Mouse (Mus musculus) adrenal gland, postnatal 25 days (tissue): ENCODE results near the gene Daam1. TPM values are rescaled to one million over a fixed set of nuclear protein-coding genes. Genes with fewer than 3 reads are reported as not detected.
A peak's percentile ranks its signal among the peaks of the same experiment; 100 is the strongest.

Source experiments
- DNase-seq: peaks from one replicate; pipeline ENCODE4 v3.0.0; 2021; ENCODE audit warnings: mixed read lengths
- total RNA-seq: library from RNA; stranded (reverse); gene quantifications from 2 replicates; pipeline ENCODE4 v1.2.3, GENCODE M21; 2021

The Daam1 gene
- total RNA-seq, 1 experiment from 2014 or later = 20.4 TPM

DNA sequence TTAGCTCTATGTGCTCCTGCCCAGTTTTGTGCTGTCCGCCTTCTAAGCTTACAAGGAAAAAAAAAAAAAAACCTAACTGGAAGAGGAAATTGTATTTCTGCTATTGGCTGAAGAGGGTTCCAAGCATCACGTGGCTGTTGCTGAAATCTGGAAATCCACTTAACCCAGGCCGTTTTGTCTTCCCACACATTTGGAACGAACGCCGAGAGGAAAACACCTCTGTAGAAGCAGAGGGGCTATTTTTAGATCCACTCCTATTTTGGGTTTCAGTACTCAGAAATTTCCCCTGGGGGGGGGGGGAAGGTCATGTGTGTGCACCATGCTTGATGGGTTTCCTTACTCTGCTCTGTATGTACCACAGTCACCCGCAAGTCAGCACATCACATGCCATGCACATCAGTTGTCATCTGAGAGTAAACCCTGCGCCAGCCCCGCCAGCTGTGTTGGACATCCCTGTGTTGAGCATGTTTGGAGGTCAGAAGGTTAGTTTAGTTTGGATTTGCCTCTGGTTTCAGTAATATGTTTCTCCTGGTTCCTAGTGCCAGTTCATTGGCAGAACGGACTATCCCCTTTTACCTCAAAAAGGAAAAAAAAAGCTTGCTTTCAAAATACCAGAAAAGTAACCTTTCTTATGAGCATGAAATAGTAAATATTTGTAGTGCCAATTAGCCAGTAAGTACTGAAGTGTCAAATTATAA is 33.1 kb downstream of the Daam1 start:
- DNase-seq = no peak

DNA sequence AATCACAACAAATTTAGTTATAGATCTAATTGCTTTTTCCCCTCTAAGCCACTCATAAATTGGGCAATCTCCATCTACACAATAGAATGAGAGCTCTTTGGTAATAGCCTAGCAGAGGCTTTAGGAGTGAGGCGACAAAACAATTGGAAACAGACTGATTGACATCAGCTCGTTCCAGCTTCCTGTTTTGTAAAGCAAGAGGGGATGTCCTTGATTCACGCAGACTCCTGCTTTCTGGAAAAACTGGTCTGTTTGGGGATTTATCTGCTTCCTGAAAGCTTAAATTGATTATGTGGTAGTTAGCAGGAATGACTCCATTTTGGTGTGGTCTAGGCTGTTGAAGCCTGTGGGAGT is 33.6 kb downstream of the Daam1 start:
- DNase-seq = no peak

DNA sequence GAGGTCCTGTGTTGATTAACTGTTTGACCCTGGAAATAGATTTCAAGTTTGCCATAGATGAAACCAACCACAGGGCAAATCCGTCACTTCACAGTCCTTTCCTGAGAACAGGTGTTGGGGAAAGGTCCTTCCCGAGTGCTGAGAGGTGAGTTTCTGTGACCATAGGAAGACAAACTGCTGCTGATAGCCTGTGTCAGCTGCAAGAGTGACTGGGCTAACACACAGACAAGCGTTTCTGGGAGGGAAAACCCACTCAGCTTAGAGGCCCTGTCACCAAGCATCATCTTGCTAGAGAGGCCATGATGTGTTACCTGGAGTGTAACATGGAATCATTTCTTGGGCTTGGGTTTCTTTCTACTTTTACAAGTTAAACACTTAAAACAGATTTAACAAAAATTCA is 35.1 kb downstream of the Daam1 start:
- DNase-seq = no peak

DNA sequence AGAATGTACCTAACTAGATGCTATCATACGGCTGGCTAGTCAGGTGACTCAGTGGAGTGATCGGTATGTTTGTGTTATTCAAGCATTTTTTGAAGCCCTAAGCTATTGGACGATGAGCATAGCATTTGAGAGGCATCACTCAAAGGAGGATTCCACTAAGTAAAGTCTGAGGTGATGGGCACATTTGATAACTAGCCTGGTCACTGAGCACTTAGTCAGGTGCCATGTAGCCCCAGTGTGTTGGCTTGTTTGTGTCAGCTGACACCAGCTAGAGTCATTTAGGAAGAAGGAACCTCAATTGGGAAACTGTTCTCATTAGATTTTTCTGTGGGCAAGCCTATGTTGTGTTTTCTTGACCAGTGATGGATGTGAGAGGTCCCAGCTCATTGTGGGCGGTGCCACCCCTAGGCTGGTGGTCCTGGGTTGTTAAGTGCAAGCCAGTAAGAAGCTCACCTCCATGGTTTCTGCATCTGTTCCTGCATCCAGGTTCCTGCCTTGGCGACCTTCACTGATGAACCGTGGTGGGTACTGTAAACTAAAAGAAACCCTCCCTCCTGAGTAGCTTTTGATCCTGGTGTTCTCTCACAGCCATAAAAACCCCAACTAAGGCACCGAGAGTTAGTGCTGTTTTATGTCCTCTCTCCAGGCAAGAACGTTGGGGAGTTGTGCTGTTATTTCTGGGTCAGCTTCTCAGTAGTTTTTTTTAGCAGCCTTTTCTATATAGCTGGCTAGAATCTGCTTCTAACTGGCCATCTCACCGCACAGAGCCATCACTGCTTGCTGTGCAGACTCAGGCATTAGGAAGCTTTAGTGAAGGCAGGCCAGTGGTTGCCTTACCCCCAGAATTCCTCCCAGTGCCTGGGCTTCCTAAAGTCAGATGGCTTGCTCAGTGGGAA is 36.7 kb downstream of the Daam1 start:
- DNase-seq = no peak

DNA sequence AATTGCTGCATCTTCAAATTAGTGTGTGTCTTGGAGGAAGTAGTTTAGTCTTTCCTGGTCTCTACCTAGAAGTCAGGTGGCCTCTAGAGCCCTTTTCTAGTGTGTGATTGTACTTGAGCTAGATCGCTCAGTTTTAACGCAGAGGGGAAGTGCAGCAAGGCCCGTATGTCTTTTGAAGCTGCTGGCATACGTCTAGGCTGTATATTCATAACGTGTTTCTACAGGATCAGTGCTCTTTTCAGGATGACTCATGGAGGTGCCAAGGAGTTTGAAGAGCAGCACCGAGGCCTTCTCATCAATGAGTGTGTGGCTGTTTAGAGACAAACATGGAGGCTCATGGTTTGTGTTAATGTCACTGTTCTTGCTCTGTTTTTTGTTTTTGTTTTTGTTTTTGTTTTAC is 39.8 kb downstream of the Daam1 start:
- no peak for DNase-seq

DNA sequence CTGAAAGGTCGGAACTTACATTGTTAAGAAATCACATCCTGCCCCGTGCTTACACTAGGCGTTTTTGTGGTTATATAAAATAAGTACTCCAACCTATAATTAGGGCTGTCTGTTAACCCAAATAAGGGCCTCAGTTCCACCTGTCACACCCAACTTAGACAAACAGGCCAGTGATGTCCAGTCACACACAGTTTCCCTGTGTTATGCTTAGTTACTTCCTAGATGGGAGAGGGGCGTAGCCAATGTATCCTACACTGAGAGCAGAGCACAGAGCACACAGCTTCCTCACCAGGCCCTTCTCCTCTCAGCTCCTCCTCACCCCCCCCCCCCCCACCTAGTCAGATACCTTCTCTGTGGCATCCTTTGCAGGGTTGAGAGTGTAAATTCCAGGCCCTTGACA is 41.5 kb downstream of the Daam1 start:
- no peak for DNase-seq

DNA sequence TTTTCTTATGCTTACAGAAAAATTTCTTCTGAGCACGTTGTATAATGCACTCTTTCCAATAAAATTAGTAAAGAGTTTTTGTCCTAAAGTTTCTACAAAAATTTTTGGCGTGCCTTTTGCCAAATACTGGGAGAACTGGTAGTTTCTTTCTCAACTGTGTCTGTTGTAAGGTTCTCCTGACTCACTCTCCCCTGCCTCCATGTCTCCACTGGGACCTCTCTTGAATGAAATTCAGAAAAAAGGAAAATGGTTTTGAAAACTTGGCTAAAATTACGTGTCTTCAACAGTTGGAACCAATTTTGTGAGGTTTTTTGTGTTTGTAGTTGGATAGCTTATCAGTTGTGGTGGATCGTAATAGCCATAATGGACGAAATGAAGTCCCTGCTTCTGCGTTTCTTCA is 43.7 kb downstream of the Daam1 start:
- DNase-seq = no peak

DNA sequence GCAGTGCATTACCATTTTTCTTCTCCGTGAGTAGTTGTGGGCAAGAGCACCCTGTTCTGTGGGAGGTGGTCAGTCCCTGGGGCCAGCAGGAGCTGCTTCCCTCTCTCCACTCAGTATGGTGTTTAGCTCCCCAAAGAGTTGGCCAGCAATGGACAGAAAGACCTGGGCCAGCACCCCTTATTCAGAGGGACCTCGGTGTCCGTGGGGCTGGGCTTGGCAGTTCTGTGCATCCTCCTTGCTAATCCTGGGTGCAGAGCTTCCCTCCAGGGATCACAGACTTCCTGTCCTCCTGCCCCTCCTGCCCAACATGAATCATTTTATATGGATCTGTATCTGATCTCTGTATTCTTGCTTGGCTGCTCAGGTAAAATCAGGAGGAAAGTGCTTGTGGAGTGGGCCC is 44.1 kb downstream of the Daam1 start:
- DNase-seq = no peak

DNA sequence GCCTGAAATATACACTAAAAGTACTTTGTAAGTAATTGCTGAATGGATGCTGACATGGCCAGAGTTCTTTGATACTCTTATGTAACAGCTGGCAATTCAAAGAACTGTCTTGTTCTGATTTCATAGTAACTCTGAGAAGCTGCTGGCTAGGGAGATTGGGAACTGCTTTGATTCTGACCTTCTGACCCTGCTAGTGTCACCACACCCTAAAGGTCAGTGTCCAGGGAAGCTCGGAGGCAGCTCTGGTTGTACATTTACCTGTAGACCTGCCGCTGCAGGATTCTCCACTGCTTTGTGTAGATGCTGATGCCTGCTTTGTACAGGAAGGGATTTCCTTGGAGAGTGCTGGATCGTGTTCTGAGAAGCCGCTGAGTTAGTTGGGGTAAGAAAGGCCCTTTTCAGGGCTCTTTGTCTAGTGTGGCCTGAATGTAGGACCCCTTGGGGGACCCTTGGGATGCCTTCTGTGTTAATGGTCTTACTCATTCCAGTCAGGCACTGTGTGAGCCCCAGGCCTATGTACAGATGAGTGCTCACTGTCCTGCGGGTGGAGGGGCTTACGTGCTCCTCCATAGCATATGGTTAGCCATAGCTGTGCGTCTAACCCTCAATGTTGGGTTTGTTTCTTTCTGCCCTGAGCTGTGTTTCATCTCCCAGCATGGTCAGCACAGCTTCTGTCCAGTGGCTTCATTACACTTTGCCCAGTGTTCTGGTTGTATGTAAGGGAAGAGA is 45.0 kb downstream of the Daam1 start:
- DNase-seq = no peak

DNA sequence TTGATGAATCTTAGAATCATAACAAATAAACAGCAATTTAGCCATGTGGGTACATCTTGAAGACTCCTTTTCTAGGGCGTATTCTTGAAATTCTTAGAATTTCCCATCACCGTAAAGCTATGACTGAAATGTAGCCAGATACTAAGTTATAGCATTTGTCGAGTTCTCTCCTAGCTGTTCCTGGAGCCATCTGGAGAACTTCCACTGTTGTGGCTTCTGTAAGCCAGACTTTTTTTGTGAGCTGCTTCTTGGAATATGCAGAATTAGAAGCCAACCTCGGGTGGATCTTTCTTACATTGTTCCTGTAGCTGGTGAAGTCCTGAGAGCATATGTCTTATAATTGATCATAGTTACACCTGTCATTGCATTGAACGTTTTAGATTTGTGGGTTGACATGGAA is 50.1 kb downstream of the Daam1 start:
- no peak for DNase-seq

DNA sequence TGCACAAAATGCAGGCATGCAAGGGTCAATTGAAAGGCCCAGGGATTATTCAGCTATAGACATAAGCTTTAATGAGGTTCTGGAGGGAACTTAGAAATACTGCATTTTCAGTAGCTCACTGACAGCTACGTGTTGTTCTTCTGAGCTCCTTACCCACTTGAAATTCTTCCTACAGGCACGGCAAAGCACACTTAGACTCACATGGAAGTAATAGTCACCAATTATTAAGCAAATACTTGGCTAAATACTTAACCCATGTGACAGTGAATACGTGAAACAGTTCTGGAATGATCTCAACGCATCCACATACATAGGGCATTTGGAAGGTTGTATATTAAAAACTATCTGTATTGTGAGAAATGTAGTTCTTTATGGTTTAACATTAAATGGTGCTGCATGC is 50.6 kb downstream of the Daam1 start:
- no peak for DNase-seq

DNA sequence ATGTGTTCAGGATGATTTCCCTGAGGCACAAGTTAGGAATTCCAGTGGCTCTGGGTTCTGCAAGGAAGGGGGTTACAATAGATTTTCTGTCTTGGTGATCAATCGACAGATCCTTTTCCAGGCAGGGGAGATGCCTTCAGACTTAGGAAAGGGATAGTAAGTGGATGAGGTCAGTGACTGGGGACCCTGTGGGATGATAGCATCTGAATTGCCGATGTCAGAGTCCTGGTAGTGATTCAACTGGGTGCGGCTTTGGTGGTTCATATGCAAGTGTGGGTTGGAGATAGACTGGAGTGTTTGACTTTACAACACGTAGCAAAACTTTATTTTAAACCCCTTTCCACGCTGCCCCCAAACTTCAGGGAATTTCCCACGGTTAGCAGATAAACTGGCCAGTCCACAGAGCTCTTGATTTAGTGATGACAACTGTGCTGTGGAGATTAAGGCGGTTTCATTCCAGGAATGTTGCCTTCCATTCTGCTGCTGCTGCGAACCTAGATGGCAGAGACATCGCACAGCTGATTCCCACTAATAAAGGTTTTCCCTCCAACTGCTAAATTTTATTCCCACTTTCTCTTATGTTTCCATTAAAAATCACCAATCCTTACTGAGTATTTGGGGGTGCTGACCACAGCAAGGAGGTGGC is 52.3 kb downstream of the Daam1 start:
- no peak for DNase-seq

DNA sequence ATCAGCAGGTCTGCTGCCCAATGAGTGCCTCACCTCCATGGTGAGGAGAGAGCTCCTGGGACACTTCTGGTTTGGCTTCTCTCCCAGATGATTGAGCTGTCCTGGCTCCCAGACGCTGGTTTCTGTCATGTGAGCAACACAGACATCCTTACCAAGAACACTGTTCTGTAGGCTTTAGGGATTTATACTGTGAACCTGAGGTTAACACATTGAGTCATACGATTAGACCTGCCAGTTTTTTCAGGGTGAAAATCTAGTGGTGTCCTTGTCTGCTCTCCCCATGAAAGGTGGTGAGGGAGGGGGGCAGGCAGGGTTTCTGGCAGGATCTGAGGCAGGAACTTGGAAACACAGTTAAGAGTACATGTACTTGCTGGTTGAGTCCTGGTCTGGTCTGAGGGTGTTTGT is 54.3 kb downstream of the Daam1 start:
- DNase-seq = no peak

DNA sequence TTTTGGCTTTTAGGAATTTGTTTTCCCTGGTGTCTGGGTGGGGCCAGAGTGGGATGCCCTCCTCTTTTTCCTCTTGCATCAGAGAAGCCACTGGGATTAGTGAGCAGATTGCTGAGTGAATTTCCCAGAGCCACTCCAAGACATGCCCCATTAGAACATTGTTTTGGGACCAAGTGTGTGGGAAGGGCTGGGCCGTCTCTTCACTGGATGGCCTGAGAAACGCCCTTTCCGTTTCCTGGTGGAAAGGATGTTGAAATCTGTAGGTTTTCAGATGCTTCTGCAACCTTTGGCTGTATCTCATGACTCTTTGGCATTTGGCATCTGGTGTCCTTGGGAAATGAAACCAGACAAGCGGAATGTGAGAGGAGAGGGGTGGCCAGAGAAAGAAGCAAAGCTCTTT is 54.8 kb downstream of the Daam1 start:
- no peak for DNase-seq

DNA sequence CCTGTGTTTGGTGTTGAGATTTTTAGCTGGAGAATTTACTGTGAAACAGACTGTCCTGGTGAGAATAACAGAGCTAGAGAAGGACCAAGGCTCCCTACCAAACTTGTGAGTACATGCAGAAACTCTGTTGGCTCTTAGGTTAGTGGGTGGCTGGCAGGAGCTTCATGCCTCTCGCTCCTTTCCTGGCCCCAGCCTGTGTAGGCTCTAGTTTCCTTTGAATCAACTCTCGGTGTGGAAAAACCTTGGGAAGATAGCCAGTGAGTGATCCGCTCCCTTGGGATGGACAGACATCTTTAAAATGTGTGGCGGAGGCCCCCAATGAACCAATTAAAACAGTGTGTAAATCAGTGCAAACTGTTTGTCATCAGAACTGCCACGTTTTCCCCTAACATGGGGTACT is 55.5 kb downstream of the Daam1 start:
- no peak for DNase-seq

DNA sequence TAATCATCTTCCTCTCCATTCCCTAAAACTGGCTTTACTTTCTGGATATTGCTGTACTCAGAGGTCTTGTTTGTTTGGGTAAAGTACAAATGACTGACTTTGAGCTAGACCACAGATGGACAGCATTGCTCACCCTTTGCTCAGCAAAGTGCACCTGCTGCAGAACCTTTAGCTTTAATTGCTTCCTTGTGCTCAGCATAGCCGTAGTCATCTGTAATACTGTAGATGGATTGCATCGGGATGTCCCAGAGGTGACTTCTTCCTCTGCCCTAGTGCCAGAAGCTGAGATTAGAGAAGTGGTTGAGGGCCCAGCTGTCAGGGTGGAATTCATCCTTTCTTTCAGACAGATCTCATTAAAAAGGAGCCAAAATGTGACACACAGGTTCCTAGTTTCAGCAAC is 56.1 kb downstream of the Daam1 start:
- DNase-seq = no peak

DNA sequence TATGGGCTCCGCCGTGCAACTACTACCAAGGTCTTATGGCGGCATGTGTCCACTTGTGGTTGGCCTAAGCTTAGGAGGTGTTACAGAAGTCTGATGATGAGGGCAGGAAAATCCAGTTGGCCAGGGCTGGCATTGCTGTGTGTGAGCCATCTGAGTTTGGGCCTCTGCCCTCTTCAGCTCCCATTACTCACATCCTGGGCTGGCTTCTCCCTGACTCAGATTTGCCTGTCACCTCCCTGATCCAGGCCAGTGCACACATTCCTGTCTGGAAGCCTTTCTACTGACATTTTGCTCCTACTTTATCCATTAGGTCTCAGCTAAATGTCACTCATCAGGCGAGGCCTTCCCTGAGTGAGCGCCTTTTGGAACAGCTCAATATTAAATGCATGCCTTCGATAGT is 57.5 kb downstream of the Daam1 start:
- DNase-seq = peak; percentile 56

DNA sequence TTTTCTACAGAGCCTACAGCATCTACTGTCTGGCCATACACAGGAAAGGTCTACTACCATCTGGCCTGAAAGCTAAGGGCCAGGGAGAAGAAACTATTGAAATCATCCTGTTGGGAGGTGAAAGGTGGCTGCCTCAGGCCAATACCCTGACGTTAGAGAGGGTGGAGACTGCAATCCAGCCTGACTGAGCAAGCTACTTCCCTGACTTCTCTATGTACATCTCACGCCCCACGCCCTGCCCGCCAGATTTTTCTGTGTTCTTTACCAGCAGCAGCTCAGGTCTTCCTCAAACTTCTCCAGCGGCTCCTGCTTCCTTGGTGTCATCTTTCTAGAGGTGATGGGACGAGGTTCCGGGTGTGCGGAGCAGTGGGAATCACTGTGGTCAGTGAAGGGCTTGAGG is 58.4 kb downstream of the Daam1 start:
- no peak for DNase-seq

DNA sequence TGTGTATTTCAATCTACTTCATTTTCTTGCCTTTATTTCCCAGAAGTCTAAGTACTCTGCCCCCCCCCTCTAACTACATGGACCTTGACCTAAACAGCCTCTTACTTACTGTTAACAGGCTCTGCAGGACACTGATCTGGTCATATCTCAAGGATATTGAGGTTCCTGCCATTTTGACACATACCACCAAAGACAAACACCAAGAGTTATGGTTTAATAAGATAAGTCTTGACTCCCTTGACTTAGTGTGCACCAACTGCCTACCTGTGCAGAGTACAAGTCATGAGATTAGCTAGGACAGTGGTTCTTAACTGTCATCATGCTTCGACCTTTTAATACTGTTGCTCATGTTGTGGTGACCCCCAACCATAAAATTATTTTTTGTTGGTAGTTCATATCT is 59.4 kb downstream of the Daam1 start:
- DNase-seq = no peak

DNA sequence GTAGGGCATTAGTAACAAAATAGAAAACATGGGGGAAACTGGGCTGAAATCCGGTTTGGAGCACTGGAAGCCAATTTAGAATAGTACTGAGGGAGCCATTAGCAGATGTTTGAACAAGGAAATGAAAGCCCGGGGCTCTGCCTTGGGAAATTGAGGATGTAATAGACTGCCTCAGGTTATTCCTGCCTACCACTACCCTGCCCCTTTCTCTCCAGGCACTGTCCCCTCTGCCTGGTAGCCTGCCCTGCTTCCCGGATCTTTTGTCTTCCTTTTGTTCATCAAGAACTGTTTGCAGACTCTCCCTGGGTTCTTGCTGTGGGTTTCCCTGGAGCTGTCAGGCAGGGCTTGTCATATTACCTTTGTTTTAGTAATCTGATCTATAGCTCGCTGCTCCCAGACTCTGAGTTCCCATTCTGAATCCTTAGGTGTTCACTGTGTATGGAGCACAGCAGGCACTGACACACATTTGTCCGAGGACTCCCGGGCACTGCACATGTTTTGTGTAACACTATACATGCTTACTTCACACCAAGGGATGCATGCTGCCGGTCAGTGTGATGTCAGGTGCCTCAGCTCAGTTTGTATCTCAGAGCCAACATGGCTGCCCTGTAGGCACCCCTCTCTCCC is 61.0 kb downstream of the Daam1 start:
- DNase-seq = no peak

DNA sequence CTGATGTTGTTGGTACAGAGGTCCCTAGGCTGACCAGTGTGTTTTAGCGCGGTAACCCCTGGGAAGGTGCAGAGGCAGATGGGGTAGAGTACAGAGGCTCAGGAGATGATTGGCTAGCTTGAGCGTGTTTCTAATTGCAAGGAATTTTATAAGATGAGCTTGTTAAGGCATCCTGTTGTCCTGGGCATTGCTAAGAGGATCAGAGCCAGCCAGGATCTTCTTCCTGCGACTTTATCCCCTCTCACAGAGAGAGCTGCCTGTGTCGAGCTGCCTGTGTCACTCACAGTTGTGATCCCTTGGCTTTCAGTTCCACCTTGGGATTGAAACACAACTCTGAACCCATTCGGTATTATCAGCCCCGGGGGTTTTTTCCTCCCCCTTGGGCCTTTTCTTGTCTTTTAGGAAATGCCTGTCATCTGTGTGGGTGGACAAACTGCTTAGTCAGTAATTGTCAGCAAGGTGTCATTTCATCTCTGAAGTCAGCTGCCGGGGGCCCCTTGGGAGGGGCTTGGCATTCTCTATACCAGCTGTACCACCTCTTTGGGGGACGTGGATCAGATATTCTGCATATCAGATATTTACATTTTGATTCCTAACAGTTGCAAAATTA is 62.2 kb downstream of the Daam1 start:
- DNase-seq = no peak

DNA sequence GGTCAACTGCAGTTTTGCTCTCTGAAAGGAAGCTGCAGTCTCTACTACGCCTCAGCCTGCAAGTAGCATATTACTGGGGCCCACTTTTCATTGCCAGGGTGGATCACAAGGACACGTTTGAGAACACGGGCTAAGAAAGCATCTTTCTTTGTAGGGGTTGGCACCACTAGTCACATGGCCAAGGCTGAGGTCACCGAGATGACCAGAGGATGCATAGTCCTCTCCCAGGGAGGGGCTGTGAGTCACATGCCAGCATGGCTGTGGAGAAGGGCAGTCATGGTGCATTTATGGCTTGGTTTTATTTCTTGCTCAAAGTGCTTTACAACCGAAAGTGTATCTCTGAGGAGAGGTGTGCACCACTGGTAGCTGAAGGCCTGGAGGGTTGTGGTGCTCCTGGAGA is 67.4 kb downstream of the Daam1 start:
- peak; percentile 44 for DNase-seq
